Mouse (Mus musculus) liver, adult 2 months (tissue): ENCODE measurements around the gene Dnmbp.

ENCODE experiments used
- CTCF ChIP-seq: fragments of 200-500 bp; IDR thresholded peaks from 2 replicates; pipeline ENCODE4 v1.5.1; 2011; ENCODE audit warnings: low read depth, low read length, control low read depth
- POLR2A ChIP-seq: fragments of 200-500 bp; IDR thresholded peaks from 2 replicates; pipeline ENCODE4 v1.6.1; 2011; ENCODE audit warnings: low read length, control low read depth; ENCODE audit not compliant: insufficient read depth; ENCODE audit errors: extremely low read depth

DNA sequence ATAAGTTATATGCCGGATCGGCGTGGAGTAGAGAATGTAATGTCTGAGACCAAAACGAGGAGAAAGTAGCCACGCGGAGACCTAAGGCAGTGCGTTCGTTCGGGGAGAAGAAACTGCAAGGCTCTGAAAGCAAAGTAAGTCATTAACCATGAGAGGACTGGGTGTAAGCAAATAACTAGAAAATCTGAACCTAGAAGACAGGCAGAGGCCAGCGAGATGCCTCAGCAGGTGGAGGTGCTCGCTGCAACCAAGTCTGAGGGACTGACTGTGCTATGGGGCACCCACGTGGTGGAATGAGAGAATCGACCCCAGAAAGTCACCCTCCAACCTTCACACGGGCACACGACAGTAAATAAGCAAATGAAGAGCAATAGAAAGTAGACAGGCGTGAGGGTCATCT is 3.1 kb upstream of the Dnmbp start:
- no peak for TF ChIP-seq POLR2A
- TF ChIP-seq CTCF: no peak
